Mouse (Mus musculus) adrenal gland, adult (tissue): ENCODE measurements around the gene Ptov1.
A peak's percentile ranks its signal among the peaks of the same experiment; 100 is the strongest.
"Not testable (repeated sequence)": the region's sequence is repeated elsewhere in the genome, so short reads cannot be mapped to it uniquely, and the experiment has no call there.

Experiments used
- DNase-seq, 2 experiments: peaks; one replicate each; pipeline ENCODE4 v3.0.0; 2022 to 2023; ENCODE audit warnings: low spot score in 1 of 2; ENCODE audit not compliant: inconsistent age in 2 of 2

Ptov1 gene

DNA sequence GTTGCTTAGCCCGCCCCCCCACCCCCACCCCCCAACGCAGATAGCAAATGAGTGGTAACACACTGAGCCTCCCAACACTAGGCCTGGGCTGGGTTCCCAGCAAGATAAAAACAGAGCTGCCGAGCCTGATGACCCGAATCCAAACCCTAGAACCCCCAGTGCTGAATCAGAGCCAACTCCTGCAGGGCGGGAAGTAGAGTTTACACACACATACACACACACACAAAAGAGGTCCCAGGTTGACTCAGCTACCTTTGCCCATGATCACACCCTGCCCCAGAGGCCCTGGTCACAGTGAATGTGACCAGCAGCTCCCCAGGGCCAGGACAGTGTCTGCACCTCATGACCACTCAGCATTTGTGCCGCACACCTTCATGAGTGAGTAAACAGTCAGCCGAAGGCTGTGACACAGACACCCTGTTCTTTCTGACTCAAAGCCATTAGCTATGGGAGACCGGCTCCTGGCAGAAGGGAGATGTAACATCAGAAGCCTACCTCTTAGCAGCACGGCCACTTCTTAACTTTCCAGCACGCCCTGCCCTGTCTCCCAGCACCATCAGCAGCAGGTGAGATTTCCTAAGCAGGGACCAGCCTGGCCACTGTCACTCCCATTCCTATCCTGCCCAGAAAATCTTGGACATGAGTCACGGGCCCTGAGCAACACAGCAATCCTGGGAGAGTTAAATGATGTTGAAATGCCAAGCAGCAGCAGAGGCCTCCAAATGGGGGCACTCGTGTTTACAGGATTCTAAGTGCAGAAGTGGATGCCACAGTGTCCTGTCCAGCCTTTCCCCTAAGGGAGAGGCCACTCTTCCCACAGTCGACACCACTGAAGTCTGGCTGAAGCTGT is 18.9 kb upstream of the Ptov1 start:
- DNase-seq, result peak in 1 of 2 experiments; percentile 80

DNA sequence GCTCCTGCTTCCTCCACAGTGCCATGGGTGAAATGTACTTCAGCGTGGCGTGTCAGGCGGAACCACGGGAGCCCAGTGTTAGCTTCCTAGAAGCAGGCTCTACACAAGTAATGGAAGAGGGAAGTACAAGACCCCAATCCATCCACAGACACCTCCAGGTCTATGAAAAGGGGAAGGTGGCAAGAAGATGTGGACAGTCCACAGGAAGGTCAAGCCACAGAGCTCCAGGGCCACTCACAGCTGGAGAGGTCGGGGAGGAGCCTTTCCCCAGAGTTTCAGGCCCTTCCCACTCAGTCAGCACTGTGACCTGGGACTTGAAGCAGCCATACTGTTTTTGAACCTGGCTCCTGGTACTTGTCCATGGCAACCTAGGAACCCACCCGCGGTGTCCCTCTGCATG is 17.4 kb upstream of the Ptov1 start:
- no peak for DNase-seq

DNA sequence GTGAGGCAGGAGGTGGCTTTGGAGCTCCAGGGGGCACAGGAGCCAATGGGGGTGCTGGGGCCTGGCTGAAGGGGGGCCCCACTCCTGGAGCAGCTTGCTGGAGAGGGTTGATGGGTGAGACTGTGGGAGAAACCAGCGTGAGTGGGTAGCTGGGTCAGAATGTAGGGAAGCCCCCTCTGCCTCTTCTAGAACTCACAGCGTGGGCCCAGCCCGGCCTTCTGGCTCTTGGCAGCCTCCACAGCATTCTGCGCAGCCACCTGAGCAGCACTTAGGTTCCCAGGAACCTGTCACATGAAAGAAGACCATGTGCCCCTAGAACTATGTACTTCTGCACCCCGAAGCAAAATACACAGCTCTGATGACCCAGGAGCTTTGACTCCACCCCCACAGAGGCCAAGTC is 15.0 kb upstream of the Ptov1 start:
- DNase-seq, result no peak

DNA sequence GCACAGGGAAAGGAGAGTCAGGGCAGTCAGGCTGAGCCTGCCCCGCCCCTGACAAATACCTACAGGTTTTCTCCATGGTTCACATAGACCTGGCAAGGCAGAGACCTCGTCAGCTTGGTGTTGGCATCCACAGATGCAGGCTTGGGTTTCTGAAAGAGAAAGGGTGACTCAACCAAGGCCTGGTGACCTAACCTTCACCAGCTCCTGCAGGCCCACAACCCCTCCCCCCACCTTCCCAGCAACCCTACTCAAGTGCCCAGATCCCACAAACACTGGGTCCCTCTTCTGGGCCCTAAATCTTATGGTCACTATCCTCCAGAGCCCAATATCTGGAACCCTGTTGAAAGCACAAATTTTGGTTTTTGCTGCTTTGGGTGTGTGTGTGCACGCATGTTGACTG is 13.4 kb upstream of the Ptov1 start:
- DNase-seq, result peak; percentile 65 to 86

DNA sequence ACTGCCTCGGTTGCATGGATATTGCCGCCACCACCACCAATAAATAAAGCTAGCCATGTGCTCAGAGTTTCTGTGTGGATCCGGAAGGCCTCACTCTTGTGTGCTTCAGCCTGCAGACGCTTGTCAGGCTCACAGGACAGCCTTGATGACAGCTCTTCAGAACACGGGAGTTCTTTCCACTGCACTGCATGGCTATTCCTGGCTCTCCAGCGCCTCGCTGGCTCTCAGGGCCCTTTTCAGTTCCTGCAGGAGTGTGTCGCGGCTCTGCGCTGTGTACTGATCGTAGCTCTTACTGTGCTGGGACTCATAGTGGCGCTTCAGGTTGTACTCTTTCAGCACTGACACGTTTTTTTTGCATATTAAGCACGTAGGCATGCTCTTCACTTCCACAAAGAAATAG is 8.2 kb upstream of the Ptov1 start:
- DNase-seq, result no peak

DNA sequence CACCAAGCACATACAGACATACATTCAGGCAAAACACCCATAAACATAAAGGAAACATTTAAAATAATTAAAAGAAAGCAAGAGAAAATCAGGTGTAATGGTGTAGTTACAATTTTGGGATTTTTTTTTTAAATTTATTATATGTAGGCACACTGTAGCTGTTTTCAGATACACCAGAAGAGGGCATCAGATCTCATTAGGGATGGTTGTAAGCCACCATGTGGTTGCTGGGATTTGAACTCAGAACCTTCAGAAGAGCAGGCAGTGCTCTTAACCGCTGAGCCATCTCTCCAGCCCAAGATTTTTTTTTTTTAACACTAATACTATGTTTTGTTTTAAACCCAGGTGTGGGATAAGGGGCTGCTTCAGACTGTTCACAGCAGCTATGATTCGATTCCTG is 2.2 kb upstream of the Ptov1 start:
- DNase-seq, result not testable (repeated sequence)

DNA sequence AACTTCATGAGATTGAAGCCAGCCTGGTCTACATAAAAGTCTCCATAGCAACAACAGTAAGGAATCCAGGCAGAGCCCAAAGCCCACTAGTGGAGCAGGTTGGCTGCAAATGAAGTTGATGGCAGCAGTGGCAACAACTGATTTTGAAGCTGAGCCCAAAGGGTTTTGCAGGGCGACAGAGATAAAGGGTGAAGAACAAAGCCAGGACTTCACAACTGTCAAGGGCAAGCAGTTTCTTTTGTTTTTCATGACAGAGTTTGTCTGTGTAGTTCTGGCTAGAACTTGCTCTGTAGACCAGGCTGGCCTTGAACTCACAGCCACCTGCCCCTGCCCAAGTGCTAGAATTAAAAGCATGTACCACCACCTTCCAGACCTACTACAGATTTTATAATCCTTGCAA is 1.6 kb upstream of the Ptov1 start:
- DNase-seq, result no peak

DNA sequence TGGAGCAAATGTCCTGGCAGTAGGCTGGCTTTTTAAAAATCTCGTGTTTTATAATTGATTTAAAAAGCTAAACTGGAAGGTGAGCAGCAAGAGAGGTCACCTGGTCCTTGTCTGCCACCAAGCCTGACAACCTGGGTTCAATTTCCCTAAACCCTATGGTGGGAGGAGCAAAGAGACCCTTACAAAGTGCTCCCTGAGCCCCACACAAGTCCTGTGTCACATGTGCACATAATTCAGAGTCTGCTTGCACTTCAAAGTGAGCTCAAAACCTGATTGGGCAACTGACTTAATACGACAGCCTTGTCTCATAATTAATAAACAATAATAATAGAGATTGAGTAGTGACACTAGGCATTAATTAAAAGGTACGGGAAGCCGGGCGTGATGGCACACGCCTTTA is 1.0 kb upstream of the Ptov1 start:
- DNase-seq, result peak in 1 of 2 experiments; percentile 59

DNA sequence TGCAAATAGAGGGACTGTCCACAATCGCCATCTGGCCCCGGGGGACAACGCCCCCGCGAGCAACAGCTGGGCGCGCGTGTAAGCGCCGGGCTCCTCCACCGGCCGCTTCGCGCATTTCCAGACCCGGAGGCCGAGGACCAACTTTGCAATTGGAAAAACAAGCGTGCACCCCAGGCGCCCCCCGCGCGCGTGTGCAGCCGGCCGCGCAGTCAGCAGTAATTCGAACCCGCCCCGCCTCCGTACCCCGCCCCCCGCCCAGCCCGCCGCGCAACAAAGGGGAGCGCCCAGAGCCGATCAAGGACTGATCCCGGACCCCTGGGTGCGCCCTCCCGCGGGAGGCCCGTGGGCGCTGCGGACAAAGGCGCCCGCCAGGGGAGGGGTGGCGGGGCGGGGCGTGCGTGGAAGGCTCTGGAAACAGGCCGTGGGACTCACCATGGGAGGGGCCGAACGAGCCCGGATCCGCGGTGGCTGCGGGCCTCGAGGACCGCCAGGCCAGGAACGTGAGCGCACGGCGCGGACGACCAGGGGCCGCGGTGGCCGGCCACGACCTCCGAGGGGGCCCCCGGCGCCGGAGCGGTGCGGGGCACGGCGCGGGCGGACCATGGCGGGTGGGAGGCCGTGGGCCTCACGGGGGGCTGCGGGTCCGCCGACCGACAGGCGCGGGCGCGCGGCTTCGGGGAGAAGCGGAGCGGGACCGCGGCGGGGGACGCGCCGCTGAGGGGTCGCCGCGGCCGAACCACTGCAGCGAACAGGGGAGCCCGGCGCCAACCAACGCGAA is 480 bp downstream of the Ptov1 start:
- DNase-seq, result peak; percentile 84 to 91

DNA sequence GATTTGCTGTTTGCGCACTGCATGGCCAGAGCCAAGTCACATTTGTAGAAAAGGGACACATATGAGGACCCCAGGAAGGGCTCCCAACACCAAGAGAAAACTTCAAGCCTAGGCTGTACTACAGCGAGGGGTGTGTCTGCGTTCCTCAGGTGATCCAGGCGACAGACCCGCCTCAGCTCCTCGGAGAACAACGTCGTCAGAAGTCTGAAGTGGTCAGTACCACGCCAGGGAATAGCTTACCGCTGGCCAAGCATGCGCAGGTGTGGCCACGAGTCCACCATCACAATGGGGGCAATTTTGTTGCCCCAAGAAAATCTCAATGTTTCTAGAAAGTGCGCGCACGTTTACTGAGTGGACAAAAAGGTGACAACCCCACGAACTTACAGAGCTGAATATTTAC is 1.1 kb downstream of the Ptov1 start:
- DNase-seq, result peak; percentile 50 to 68

DNA sequence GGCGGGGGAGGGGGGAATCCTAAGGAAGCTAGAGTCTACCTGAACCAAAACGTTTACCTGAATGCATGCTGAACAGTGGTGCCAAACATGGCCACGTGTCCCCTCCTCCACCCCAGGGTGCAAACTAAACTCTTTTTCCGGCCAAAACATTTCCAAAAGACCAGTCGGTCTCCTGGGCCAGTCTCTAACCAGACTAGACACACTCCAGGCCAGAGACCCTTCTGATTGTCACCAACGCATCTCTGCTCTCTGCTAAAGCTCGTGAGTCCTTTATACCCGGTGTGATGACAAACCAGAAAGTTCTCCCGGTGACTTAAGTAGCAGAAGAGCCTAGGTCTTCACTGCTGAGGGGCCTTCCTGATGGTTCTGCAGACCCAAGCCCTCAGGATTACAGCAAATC is 1.8 kb downstream of the Ptov1 start:
- peak in 1 of 2 experiments; percentile 73 for DNase-seq

DNA sequence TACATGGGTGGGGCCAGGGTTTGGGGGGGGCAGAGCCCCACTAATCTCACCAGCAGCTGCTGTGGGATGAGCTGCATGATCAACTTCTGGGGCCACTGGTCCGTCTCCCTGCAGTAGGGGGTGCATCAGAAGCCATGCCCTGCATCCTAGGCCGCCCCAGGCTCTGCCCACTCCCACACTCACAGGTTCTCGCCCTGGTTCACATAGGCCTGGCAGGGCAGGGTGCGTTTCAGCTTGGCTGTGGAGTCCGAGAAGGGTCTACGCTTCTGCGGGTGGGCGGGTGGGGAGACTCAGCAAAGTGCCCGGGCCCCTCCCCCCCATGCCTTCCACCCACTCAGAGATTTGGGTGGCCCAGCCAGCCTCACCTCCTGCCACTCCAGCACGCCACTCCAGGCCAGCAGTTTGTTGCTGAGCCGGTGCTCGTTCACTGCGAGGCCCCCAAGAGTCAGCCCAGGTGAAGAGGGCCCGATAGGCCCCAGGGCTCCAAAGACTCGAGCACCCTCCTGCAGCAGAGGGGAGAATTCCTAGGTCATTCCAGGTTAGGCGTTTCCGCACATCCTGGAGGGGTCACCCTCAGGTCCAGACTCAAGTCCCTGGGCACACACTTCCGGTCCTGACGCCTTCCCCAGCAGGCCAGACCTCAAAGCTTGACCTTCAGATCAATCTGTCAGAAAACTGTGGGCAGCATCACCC is 2.4 kb downstream of the Ptov1 start:
- peak; percentile 55 to 79 for DNase-seq

DNA sequence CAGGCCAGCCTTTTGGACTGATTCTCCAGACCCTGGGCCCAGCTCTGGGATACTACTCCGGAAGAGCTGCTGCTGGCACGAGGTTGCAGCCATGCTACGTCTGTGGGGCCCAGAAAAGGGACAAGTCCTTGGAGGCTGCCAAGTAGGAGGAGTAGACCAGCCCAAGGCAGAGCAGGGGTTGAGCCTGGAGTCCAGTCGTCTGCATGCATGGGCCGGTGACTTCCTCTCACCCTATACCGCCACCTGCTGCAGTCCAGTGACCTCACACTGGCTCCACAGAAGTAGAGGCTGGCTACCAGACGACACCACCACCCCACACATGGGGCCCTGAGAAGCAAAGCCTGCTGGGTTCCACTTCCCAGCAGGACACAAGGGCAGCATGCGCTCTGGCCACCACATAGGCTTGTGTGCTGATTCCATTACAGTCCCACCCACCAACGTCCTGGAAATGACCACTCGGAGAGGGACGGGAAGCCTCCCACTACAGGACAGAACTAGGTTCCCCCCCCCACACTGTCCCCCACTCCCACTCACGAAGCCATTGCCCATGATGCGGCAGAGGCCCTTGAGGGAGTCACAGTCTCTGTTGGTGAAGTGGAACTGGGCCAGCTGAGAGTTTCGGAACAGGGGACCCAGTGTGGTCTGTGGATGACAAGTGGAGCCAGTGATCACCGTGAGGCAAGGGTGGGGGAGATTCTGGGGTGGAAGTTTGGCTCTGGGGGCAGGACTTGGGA is 3.1 kb downstream of the Ptov1 start:
- peak; percentile 91 to 95 for DNase-seq

DNA sequence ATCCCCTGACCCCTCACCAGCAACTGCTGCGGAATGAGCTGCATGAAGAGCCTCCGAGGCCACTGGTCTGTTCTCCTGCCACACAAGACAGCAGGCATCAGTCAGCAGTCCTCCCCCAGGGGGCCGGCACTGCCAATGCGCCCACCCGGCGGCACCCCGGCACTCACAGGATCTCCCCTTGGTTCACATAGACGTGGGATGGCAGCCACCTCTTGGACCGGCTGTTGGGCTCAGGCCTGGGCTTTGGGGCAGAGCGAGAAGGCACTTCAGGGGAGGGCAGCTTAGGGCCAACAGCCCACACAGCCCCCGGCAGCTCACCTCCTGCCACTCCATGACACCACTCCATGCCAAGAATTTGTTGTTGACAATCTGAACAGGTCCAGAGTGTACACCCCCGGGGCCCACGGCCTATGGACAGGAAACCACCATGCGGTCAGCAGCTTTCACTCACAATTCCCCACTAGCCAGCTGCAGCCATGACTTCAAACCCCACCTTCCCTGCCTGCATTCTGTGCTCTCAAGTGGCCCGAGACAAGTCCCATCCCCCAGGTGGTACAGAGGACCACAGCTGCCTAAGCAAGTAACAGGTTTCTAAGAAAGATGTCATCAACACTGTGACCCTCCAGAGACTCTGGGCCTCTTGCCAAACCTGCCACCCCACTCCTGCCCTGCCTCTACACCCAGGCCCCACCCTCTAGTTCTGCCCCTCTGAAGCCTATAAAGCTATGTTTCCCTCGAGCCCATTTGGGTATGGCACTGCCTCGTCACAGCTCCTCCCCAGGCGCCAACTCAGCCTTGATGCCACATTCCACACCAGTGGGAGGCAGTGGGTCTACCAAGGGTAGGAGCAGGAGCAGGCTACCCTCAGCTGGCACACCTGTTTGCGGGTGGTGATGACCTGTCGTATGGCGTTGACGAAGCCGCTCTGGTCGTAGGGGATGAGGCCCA is 4.7 kb downstream of the Ptov1 start:
- DNase-seq, result peak; percentile 55 to 69

DNA sequence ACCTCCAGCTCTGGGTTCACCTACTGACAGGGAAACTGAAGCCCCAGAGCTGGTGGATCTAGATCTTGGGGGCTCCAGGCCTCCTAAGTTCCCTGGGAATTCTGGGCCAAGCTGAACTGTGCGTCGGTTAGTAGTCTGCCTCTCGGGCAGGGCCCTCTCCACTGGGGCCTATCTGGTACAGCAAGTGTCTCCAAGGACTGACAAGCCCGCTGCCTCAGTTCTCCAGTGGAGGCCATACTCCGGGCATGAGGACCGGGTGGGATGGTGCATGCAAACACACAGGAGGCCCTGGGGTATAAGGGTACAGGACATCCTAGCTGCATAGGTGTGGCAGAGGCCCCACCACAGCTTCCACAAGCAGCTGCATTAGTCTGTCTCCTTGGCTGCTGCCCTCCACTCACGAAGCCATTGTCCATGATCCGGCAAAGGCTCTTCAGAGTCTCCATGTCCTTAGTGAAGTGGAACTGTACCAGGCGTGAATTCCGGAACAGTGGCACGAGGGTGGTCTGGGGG is 5.5 kb downstream of the Ptov1 start:
- no peak for DNase-seq

DNA sequence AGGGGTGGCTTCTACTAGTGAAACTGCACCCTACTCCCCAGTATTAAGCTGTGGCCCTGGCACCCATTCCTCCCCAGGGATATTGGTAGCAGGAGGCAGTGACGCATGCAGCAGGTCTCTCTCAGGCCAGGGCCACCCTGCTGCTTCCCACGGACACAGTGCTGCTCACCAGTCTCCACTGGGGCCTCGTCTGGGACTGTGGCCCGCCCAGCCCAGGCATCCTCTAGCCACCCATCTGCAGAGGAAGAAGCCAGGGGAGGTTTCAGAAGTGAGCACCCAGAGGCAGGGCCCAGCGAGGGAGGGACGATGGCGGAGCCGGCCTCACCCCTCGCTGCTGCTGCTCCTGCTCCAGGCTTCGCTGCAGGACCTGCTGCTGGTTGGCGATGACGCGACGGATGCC is 6.4 kb downstream of the Ptov1 start:
- DNase-seq, result peak in 1 of 2 experiments; percentile 63

DNA sequence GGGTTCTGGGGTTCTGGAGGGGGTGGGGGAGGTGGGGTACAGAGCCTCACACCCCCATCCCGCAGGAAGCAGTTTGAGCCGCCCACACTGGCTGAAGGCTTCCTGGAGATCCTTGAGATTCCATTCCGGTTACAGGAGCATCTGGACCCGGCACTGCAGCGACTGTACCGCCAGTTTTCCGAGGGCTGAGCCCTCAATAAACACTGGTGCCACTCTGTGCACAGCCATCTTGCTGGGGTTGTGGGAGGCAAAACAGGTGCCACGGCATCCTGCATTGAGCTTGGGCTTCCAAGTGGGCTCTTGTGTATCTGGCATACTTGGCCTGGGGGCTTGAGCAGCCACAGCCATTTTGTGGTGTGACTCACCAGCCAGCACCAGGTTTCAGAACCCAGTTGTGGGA is 7.2 kb downstream of the Ptov1 start:
- peak; percentile 54 to 76 for DNase-seq

DNA sequence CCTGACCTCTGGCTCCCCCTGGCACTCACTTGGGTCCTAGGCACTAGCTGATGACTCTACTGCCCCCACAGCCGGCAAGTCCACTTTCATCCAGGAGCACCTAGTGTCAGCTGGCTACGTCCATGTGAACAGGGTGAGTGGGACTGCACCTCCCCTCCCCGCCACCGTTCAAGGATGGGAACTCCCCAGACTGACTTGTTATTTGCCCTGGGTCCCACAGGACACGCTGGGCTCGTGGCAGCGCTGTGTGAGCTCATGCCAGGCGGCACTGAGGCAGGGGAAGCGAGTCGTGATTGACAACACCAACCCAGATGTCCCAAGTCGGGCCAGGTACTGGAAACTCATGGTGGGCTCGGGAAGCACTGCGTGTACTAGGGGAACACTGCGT is 8.2 kb downstream of the Ptov1 start:
- peak; percentile 47 to 65 for DNase-seq

DNA sequence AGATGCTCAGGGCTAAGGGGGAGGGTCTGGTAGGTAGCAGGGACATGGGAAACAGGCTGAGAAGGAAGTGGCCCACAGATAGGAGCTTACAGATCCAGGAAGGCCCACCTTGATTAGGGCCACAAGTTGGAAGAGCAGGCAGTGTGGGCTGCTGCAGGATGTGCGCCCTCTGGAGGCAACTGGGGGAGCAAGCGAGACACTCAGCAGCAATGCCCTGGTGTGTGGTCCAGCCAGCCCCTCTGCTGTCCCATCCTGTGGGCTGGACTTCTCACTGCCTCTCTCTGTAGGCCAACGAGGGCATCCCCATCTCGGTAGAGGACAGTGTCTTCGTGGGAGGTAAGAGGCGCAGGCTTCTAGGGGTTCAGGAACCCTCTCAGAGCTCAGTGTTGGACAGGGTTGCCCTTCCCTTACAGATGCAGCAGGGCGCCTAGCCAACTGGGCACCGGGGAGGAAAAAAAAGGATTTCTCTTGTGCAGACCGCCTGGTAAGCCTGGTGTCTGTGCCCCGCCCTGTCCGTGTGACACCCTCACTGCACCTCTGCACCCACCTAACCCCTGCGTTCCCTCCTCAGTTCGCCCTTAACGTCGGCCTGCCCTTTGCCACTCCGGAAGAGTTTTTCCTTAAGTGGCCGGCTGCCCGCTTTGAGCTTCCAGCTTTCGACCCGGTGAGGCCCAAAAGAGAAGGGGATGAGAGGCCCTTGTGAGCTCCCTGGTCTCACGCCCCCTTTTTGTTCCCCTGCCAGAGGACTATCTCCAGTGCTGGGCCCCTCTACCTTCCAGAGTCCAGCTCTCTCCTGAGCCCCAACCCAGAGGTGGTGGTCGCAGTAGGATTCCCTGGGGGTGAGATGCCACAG is 8.8 kb downstream of the Ptov1 start:
- DNase-seq, result peak; percentile 75 to 91
